Mouse (Mus musculus): ENCODE data around the gene Tspan32.
A peak's percentile ranks its signal among the peaks of the same experiment; 100 is the strongest.

Tspan32 gene

DNA sequence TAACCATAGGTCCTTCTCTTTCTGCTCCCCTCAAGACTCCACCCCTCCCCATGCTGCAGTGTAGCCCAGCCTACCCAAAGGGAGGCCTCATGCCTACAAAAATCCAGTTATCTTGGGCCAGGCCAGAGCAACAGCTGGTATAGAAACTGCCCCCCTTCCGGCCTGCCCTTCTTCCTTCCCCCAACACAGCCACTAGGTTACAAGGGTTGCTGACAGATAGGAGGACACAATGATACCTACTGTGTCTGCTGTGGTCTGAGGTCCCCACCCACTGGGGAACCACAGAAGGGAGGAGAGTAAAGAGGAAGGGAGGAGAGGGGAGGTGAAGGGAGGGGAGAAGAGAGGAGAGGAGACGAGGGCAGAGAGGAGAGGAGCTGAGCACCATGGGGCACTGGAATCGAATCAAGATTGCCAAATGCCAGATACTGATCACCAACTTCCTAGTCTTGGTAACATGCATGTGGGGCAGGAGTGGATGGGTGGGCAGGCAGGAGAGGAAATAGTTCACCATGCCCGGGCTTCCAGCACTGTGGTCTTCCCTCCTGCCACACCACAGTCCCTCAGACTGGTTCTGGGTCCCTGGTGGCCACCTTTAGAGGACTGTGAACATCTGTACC lies at the start of gene Tspan32:
Gene Tspan32, plus strand, starts transcription at position 320 of the 617 bp plus-strand sequence.
- no peak for DNase-seq (ENCODE audit: low read depth in 1 of 2, low spot score in 2 of 2)

DNA sequence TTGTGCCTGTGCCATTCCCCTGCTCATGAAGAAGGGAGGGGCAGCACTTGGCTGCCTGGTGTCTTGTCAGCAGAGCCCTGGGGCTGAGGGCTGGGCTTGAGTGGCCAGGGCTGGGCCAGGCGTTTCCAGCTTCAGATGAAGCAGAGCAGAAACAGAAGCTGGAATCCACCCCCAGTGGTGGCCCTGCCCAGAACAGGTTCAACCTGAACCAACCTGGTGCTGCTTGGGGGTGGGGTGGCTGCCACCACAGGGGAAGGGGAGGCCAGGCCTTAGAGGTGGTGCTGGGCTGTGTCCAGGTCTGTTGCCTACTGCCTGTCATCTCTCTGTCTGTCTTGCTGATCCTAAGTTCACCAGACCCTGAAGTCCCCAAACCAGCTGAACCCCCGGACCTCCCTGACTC lies 48.8 kb upstream of the Tspan32 start:
- no peak for DNase-seq (ENCODE audit: low read depth in 1 of 2, low spot score in 2 of 2)

DNA sequence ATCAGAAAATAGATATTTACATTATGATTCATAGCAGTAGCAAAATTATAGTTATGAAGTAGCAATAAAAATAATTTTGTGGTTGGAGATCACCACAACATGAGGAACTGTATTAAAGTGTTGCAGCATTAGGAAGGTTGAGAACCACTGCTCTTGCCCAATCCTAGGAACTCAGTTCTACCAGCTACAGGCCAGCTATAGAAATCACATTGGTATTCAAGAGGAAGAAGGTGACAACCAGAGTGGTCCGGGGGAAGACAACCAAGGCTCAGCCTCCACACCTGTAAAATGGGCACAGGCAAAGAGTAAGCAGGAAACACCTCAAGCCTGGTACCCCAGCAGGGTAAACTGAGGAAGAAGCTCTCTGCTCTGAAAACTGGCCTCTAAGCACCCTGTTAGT lies 46.0 kb upstream of the Tspan32 start:
- peak in 1 of 2 experiments; percentile 23 for DNase-seq (ENCODE audit: low read depth in 1 of 2, low spot score in 2 of 2)

DNA sequence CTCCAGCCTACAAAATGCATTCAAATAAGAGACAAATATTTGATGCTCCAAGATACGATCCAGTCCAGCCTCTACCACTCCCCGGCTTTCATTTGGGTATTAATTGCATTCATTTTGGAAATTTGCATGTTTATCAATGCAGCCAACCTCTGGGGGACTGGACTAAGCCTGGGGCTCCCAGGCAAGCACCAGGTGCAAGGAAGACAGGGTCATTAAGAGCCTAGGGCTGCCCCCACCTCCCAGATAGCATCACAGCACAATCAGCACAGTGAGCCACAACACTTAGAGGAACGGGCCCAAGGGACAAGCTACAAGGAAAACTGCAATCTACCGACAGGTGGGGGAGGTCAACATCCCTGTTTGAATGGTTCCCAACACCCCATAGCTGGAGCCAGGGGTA lies 45.1 kb upstream of the Tspan32 start:
- no peak for DNase-seq (ENCODE audit: low read depth in 1 of 2, low spot score in 2 of 2)

DNA sequence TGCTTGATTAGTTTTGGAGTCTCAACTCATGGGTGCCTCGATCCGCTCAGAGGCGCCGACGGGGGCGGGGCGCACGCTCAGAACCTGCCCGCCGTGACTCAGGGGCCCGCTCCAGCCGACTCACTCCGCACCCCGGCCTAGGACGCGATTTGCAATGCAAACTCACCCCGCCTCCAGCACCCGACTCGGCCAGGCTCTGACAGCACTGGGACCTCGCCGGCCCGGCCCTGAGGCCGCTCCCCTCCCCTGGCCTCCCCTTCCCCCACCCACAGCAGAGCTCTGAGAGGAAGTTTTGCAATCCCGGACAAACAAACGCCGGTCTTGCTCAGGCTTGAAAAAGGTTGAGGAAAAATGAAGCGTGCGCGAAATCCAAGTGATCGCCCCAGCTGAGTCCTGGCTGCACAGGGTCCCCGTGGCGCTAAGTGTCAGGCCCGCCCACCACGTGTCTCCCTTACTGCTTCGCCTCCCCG lies 37.4 kb upstream of the Tspan32 start:
- DNase-seq (ENCODE audit: low read depth in 1 of 2, low spot score in 2 of 2): no peak

DNA sequence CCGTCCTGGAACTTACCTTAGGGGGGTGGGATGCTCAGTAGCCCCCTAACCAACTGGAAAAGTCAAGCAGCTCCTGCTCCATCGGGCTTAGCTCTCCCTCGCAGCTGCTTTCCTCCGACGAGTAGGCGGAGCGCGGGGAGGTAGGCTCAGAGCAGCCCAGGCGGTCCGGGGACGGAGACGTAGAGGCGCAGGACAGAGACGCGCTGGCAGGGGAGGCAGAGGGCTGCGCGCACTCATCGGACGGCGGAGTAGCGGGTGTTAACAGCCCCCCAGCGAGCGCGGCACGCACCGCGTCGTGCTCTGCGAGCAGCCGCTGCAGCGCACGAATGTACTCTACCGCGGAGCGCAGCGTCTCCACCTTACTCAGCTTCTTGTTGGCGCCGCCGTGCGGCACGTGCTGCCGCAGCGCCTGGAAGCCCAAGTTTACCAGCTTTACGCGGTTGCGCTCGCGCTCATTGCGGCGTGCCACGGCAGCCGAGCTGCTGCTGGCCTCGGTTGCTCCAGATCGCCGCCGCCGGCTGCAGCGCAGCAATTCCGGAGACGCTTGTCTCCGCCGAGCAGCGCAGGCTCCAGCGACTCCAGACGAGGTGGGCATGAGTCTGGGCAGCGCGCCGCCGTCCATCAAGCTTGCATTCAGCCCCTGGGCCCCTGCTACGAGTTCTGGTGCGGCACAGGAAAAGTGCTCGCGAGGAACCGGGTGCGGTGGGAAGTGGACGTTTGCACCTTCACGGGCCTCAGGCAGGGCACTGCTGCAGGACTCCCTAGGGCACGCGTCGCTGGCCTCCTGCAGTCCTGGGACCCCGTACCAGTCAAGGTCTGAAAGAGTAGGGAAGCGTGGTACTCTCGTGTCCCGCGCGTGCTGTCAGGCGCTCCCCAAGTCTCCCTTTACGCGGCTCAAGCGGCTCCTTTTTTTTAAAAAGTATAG lies 36.7 kb upstream of the Tspan32 start:
- no peak for DNase-seq (ENCODE audit: low read depth in 1 of 2, low spot score in 2 of 2)

DNA sequence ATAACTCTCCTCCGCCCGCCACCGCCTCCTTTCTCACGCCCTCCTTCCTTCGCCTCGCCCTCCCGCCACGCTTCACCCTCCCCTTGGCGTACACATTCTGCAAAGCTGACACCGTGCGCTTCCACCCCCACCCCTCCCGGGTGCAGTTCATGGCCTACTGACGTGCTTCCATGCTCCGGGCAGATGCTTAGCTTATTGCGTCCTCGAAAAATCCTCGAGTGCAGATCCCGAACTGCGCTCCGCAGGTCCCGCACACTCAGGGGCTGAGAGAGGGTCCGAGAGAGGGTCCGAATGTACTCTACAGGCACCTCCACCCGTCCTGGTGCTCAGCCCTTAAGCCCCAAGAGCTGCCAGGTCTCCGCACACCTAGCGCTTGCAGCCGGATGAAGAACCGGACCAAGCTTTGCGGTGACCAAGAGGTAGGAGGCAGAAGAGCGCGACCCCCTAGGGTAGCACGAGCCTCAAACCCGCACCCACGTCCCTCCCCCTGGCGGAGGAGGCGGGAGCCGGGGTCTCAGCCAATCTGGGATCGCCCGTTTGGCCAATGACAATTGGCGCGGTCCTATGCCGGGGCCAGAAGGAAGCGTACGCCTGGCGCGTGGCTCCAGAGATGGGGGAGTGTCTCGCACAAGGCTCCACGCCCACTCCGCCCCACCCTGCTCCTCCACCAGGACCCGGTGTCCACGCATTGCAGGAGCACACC lies 35.9 kb upstream of the Tspan32 start, which contains the start of gene Ascl2:
Gene Ascl2, minus strand, starts transcription at position 456 of the 703 bp plus-strand sequence.
- DNase-seq (ENCODE audit: low read depth in 1 of 2, low spot score in 2 of 2): no peak

DNA sequence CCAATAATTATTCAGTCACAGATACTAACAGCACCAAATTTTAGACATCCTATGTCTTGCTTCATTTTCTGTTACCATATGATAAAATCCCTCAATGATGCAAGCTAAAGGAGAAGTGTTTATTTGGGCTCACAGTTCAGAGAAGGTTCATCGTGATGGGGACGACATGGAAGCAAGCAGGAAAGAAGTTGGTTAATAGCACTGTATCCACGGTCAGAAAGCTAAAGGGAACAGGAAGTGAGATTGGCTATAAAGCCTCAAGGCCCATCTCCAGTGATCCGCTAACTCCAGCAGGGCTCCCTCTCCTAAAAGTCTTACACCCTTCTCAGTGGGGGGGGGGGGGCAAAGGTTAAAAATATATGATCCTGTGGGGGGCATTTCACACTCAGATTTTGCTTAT lies 22.9 kb upstream of the Tspan32 start:
- no peak for DNase-seq (ENCODE audit: low read depth in 1 of 2, low spot score in 2 of 2)

DNA sequence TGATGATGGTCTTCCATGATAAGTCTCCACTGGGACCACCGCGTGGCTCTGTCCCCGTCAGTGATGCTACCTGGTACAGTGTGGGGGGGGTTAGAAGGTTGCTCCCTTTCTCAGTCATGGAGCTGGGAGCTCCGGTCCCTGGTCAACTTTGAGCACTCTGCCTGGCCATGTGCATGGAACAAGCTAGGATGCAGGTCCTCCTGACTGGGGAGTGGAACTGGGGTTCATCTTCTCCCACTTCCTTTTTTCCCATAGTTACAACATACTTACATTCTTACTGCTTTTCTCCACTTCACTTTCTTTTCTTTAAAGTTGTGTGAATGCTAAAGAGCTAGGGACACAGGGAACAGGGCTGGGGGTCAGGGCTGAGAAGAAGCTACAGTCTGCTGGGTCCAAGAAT lies 19.7 kb upstream of the Tspan32 start:
- no peak for DNase-seq (ENCODE audit: low read depth in 1 of 2, low spot score in 2 of 2)

DNA sequence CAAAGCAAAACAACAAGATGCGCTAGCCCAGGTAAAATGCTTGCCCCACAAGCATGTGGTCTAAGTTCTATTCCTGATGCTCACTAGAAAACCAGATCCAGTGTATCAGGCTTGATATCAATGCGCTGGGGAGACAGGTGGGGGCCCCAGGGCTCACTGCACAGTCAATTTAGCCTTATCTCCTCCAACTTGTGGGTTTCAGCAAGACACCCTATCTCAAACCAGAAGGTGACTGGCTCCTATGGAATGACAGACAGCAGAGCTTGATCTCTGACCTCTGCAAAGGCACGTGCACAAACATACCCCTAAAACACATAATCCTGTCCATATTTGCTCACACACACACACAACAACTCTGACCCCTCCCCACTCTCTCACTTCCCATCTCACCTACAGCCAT lies 17.1 kb upstream of the Tspan32 start:
- no peak for DNase-seq (ENCODE audit: low read depth in 1 of 2, low spot score in 2 of 2)

DNA sequence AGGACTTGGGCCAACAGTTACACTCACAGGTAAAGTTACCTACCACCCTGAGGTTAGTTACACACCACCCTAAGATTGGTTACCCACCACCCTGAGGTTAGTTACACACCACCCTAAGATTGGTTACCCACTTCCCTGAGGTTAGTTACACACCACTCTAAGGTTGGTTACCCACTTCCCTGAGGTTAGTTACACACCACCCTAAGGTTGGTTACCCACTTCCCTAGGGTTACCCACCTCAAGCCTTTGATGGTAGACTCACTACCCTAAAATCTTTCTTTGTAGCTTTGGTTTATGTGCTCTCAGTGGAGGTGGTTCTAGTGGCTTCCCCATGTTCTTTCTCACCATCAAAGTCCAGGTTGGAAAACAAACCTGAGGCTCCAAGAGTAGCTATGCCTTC lies 9.8 kb upstream of the Tspan32 start:
- no peak for DNase-seq (ENCODE audit: low read depth in 1 of 2, low spot score in 2 of 2)

DNA sequence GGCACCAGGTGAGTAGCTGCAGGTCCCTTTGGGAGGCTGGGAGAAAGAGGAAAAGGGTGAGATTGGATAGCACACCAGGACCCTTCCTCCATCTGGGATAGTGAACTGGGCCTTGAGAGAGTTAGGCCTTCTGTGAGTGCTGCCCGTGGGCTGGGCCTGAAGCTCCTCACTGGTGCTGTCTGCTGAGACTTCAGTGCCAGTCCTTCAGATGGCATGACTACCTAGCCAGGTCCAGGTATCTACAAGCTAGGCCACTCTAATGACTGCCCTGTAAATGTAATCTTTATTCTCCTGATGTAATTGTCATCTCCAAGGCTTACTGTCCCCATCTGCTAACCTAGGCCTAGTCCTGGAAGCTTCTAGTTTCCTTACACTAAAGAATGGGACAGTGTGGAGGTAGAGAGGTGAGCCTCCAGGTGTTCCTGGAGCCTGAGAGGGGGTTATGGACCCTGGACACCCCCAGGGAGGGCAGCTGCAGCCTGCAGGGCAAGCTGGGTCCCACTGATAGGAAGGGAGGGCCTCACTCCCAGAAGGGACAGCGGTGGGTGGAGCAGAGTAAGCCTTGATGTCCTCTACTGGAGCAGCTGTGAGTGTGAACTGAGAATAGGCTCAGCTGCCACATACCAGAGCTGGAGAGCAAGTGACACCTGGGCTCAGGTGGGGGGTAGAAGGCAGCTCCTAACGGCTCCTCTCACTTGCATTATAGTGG lies 9.1 kb upstream of the Tspan32 start:
- DNase-seq (ENCODE audit: low read depth in 1 of 2, low spot score in 2 of 2): no peak

DNA sequence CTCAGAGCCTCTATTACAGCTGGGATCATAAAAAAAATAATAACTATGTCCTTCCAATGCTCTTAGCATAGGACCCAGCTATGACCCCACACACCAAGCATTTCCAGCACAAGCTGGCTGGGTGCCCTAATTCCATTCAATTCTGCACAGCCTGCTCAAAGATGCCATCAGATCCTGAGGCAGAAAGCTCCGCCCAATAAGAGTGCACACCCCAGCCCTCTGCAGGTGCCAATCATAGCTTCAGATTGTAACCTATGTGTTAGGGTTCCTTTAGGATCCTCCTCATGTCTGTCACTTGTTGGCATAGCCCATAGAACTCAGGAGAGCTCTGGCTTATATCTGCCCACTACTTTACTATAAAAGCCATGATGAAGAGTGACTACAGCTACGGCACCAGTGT lies 7.8 kb upstream of the Tspan32 start:
- no peak for DNase-seq (ENCODE audit: low read depth in 1 of 2, low spot score in 2 of 2)

DNA sequence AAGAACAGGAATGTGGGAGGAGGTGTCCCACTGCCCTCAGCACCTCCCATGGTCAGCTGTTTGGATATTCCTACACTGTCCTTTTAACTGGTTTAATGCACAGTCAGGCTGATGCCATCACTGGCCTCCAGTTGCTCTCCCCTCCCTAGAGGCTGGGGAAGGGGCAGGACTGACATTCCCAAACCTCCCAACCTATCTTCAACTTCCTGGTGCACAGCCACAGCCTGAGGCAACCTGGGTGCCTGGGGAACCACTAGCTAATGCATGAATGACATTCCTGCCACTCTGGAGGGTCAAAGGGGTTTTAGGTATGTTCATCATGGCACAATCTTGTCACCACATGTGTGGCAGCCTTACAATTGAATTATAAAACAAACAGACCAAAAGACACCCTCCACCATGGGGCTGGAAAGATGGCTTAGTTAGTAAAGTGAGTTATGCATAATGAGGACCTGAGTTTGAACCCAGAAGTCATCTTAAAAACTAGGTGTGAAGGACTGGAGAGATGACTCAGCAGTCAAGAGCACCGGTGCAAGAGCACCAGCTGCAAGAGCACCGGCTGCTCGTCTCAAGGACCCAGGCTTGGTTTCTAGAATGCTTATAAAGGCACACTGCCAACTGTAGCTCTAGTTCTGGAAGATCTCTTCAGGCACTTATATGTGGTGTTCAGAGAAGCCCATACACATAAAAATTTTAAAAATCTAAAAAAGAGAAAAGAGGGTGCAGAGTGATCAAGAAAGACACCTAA lies 7.3 kb upstream of the Tspan32 start:
- no peak for DNase-seq (ENCODE audit: low read depth in 1 of 2, low spot score in 2 of 2)

DNA sequence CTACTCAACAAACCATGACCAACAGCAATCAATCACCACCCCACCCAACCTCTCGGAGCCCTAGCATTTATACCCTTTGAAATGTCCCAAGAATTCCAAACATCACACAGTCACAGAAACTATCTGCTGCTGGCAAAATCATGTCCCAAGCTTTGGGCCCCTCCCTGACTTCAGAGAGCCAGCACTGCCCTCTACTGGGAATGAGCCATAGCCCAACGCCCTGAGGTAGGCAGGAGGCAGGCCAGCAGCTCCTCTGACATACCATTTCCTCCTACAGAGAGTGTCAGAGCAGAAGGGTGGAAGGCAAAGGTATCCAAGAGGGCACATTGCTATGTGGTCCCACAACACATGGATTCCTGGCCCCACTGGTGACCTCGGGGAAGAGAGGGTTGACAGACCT lies 2.2 kb upstream of the Tspan32 start:
- DNase-seq (ENCODE audit: low read depth in 1 of 2, low spot score in 2 of 2): no peak

DNA sequence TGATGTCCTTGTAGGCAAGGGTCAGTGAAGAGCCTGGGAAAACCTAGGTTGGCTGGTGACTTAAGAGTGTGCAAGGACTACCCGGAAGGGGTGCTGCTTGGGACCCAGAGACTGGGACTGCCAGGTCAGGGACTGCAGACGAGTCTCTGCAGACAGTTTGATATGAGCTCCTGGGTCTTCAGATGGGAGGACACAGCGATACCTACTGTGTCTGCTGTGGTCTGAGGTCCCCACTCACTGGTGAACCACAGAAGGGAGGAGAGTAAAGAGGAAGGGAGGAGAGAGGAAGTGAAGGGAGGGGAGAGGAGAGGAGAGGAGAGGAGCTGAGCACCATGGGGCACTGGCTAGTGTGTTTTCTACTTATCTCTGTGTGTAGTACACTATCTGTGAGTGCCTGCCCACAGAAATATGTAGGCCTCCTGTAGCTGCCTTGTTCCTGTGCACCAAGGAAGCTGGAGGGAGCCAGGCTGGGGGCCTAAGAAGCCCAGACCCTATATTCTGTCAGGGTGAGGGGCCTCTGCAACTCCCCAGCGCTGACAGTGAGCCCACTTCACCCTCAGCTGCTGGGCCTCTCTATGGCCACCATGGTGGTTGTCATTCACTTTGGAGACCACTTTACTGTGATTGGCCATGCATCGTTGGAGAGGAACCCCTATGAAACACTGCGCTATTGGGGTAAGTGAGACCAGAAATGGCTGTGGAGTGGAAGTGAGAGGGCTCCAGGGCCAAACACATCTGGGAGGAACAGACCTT lies 674 bp downstream of the Tspan32 start:
- no peak for DNase-seq (ENCODE audit: low read depth in 1 of 2, low spot score in 2 of 2)

DNA sequence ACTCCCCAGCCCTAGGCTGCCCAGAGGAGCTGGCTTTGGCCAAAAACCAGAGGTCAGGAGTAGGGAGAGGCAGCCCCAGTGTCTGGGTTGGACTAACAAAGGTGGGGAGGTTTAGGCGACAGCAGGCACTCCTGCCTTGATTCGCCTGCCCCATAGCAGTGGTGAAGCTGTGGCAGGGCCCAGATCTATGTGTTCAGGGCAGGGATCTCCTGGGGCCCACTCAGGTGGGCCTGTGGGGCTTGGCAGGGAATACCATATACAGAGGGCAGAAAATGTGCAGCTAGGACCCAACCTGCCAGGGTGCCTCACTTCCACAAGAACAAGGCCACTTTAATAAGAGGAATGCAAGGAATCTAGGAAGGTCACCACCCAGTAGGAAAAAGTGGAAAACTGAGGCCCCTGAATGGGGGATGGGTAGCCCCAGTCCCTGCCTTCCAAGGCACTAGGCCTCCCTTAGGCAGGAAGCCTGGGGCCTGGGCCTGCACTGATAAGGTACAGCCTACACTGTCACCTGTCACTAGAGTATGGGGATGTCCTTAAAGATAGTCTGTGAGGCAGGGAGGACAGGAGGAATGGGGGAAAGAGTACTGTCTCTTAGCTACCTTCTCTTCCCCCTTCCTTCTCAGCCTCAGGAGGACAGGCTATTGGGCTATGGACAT lies 1.4 kb downstream of the Tspan32 start:
- no peak for DNase-seq (ENCODE audit: low read depth in 1 of 2, low spot score in 2 of 2)

DNA sequence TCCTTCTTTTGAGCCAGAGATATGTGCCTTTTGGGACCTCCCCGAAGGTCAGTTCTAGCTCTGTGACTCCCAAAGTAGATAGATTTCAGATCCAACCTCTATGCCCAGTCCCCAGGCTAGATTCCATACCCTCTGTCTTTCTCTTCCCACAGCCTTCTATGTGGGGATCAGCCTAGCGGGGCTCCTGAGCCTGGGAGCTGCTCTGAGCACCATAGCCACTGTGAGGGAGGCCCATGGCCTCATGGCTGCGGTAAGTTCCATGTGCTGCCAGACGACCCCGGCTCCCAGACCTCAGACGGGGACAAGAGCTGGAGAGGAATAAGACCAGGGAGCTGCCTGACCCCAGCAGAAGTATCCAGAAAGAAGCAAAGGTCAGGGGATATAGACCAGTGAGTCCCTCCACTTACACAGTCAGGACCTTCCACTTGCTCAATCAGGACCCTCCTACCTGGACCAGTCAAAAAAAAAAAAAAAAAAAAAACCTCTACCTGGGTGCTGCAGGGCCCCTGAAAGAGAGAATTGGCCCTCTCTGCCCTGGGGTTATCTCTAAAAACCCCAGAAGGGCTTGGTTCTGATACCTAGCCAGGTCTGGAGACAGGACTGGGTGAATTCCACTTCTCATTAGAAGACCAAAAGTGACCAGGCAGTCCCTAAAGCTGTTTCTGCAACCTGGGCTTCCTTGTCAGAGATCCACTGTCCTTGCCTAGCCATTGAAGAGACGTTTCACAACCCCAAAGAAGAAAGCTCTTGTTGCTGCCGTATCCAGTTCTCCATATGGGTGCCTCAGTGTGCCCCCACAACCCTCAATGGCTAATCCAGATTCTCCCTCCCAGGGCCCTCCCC lies 2.1 kb downstream of the Tspan32 start:
- DNase-seq (ENCODE audit: low read depth in 1 of 2, low spot score in 2 of 2): no peak
